Mouse (Mus musculus): ENCODE data around the gene Eya2.

- TF ChIP-seq POLR2A (IDR thresholded peaks at IDR 0.05; ENCODE audit: extremely low read depth, insufficient read depth, low read length) (no peak), CTCF (IDR thresholded peaks at IDR 0.05; ENCODE audit: extremely low read depth, insufficient read depth, low read length) (peak; percentile 39)
Observed at GRCm38 (mm10) chr2:165751068-165751467, 156.2 kb downstream of the Eya2 start.

Data from cortical plate, adult 2 months (tissue).